Mouse (Mus musculus) neutrophil, adult 5-6 weeks (primary cell): ENCODE data around the gene Hectd3. TPM values are rescaled to one million over a fixed set of nuclear protein-coding genes. Genes with fewer than 3 reads are reported as not detected.
A peak's percentile ranks its signal among the peaks of the same experiment; 100 is the strongest.

Experiments used
- ATAC-seq: fragments of 151-379, 151-347 bp; 2 replicates; pipeline ENCODE4 v1.8.0; 2017; ENCODE audit warnings: mild to moderate bottlenecking, moderate TSS enrichment; ENCODE audit not compliant: insufficient number of reproducible peaks, poor library complexity, low FRiP score, severe bottlenecking; ENCODE audit errors: extremely low read depth
- total RNA-seq: library from RNA; stranded (forward); fragments of 200-1000 nt; gene quantifications from 2 replicates; pipeline ENCODE4 v1.2.3, GENCODE M21; 2017

Hectd3 gene
- total RNA-seq, 1 experiment from 2014 or later = 41.3 TPM

DNA sequence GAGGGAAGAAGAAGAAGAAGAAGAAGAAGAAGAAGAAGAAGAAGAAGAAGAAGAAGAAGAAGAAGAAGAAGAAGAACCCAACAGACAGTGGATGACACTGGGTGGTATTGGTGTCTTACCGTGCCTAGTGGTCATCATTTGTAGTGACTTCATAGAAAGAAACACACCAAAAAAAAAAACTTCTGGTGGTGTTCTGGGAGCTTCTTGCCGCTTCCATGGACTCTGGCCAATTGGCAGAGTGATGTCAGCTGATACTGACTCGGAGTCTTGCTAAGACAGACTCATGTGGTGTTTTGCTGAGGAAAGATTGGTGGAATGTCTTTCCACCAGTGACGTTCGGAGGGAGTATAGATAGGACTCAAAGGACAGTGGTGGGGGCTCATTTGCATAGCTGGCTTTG is 15.1 kb downstream of the Hectd3 start:
- ATAC-seq = no peak

DNA sequence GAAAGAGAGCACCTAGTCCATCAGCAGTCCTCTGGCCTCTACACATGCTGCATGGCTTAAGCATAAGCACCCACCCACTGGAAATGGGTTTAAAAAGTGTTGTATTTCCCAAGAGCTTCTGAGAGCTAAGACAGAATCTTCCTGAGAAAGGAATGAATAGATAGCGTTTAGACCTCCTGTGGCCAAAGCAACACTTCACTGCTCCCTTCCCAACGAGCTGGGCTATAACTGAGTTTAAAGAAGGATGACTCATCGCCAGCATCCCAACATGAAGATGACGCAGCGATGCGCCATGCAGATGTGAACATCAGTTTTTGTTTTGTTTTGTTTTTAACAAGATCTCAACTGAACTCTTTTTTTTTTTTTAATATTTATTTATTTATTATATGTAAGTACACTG is 18.5 kb downstream of the Hectd3 start:
- ATAC-seq = no peak

DNA sequence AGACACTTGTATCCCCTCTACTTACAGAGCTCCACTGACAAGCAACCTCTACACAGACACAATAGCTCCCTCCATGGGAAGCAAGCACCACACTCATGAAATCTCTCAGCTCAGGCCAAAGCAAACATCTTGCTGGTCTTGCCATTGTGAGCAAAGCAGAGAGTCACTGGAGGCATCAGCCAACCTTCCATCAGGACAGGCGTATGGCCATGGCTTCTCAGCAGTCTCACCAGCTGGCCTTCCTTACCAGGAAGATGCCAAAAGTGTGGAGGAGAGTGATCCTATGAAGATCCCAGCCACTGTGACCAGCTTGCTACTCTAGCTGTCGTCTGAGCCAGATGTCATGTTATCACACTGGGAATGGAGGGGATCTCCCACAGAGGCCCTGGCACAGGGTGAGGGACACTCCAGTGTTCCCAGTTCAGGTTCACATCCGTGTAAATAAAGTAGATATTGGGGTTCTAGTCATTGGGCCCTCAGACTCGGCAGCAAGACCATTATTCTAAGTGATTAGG is 19.8 kb downstream of the Hectd3 start:
- no peak for ATAC-seq

DNA sequence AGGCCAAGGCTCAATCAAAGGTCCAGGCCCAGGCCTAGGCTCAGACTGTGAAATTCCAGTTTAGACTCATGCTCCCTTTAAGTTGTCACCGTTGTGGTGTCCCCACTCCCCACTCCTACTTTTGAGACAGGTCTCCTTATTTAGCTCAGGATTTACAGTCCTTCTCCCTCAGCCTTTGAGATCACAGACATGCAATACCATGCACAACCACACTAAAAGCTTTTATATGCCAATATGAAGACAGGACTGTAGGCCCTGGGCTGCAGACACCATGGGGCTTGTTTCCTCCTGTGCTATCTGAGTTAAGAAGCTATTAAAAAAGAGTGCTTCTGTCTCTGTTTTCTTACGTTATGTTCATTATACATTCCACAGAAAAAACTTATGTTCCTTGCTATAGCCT is 22.6 kb downstream of the Hectd3 start:
- no peak for ATAC-seq

DNA sequence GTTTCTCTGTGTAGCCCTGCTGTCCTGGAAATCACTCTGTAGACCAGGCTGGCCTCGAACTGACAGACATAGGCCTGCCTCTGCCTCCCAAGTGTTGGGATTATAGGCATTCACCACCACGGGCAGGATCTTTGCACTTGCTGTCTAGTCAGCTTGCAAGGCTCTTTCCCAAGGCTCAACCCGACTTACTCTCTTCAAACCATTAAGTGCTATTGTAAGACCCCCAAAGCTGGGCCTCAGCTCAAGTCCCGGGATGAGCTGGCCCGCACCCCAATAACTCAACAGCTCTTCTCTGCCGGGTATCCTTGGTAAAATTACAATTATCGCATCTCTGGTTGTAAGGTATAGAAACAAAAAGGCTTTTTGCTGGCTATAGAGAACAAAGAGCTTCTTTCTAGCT is 23.2 kb downstream of the Hectd3 start:
- no peak for ATAC-seq

DNA sequence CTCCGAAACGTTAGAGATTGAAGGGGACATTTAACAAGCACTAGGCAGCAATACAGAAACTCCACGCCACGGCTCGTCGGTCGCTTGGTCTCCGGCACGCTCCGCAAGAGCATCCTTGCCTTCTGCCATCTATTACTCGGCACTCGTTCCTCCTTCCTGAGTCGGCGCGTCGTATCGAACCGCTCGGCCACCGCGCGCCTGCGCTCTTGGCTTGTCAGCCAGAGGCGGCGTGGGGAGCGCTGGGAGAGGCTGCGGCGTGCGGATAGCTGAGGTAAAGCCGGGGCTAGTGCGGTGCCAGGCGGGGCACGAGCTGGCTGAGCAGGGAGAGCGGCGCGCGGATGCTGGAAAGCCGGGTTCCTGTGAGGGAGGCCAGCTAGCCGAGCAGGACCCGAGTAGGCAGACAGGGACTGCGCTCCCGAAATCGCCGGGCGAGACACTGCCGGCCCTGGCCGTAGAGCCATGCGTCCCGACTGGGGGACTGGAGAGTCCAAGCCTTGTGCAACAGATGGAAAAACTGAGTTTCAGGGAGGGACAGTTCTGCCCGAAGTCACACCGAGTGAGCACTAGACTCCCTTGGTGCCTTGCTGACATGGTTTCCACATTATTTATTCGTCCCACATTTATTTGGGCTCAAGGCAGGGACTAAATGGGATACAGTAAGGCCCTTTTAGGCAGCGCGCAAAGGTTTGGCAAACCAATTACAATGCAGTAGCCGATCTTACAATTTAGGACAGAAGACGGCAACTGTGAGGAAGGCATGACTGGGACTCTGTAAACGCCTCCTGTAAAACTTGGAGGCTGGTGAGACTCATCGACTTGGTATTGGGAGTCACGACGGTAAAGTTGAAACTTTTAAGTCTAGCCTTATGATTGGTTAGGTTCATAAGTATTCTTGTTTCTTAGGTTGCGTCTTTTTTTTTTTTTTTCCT is 24.4 kb downstream of the Hectd3 start, which contains the start of gene Eif2b3:
Gene Eif2b3, plus strand, starts transcription at position 197 of the 929 bp plus-strand sequence.
- peak; percentile 94 for ATAC-seq

DNA sequence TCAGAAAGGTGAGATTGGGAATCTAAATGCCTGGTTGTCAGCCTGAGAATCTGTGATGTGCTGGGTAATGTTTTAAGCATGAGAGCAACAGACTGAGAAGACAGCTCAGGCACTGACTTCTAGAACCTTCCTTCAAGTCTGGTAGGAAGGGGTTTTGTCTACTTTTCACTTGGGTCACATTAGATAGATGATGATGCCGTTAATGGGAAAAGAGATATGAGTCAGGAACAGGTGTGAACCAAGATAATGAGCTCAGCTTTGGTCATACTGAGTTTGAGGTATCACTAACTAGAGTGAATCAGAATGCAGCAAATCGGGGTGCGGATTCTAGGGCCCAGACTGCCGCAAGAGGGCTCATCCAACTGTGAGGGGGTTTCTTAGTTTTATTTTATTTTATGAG is 28.4 kb downstream of the Hectd3 start:
- no peak for ATAC-seq

DNA sequence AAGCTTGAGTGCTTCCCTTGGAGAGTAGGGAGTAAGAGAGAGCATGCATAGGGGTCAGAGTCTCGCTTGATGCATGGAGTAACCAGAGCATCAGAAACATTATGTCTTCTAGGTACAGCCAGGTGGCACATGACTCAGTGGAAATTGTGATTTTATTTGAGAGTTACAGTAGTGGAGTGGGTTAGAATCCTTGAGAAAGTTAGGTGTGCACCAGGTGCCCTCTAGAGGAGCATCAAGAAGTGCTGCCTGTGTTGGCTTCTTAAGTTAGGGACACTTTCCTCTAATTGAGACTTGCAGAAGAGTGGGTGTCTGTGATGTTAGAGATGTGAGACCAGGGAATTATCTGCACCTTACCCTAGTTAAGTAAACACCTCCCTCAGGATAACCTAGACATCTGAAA is 36.0 kb downstream of the Hectd3 start:
- no peak for ATAC-seq

DNA sequence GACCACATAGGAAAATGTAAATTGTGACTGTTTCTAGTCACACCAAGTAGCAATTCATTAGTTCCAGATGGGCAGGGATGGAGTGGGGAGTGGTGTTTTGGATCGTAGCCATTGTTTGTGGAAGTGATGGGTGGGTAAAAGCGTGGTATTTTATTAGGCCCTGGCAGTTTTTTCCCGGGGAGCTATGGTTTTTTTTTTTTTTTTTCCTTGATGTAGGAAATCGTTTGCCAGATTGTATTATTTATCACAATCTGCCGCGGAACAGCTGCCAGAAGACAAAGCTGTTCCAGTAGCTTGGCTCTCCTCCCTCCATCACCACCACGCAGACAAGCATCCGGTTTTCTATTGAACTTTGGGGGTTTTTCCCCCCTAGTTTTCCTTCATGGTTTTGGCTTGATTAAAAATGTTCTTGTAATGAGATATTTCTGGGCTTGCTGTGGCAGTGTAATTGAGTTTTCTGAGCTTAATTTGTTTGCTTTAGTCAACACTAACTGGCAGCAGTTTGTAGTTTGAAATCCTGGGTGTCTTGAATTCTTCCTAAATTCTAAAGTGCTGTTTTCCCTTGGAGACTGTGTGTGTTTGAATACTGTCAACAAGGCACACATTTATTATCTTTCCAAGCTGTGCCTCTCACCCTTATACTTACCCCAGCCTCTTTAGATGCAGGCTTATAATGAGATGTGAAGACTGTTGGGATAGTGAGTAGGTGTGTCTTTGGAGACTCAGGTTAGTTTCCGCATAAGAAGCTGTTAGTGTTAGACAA is 45.0 kb downstream of the Hectd3 start:
- no peak for ATAC-seq

DNA sequence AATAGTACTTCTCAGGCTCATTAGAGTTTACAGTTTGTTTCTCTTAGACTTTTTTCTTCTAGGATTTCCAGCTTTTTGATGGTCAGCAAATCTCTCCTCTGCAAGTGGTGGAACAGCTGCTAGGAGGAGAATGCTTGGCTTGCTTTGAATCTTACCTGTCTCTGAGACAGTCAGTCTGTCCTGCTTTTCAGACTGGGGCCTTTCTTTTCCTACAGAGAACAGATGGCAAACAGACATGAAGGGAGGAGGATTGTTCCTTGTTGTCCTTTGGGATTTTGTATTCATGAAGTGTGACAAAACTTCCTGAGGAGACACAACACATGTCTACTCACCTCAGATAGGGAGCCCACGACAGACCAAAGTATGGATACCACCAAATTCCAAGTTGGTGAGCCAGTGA is 45.7 kb downstream of the Hectd3 start:
- no peak for ATAC-seq

DNA sequence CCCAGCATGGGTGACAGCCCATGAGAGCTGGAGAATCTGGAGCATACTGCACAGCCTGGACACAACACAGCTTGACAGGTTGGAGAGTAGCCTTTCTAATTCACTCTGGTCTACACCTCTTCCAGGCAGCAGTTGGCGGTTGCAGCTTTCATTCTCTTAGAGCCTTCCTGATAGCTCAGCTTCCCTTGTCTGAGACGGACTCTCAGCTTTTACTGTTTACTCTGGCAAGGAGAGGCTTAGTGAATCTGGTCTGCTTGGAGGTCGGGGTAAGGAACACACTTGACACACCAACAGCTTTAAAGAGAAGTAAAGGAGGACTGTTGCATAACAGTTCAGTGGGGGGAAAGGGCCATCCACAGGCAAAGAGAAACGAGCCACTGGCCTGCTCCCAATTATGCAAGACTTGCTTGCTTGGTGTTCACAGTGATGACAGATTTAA is 46.2 kb downstream of the Hectd3 start:
- ATAC-seq = peak; percentile 77; the same call in 1 of the 2 replicates

DNA sequence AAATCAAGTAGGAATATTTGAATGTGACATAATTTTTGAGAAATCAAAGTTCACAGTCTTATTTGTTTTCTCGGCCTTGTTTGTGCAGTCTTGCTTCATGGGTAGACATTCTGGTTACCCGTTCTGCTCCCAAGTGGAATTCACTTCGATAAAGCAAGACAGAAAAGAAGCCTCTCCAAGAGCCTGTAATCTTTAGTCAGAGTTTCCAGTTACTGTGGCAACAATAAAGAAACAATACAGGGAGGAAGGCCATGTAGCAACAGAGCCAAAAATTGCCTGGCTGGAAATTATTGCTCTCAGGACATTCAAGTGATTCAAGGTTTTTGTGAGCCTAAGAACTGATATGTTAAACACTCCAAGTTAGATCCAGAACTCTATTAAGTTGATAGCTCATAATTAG is 53.7 kb downstream of the Hectd3 start:
- no peak for ATAC-seq

DNA sequence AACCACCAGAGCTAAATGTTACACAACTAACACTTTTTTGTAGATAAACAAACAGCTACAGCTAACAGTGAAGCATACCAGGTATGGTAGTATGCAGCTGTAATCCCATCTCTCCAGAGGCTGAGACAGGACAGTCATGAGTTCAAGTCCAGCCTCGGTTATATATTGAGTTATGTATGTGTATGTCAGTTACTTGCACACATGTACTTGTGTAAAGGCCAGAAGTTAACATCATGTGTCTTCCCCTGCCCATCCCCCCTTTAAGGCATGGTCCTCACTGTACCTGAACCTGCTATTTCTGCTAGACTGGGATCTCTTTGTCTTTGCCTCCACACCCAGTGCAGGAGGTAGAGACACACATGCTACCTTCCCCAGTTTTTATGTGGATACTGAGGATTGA is 54.4 kb downstream of the Hectd3 start:
- no peak for ATAC-seq

DNA sequence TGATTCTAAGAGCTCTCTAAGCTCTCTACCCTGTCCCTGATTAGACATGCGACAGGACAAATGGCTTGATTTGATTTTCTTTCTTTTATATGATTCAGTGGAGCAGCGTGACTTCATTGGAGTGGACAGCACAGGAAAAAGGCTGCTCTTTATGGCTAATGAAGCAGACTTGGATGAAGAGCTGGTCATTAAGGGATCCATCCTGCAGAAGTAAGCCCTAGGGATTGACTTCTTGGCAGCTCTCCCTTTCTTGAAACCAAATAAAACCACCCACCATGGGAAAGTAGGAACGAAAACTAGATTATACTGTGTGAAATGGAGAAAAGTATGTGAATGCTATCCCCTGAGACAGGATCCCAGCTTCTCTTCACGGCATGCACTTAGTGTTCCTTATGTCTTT is 57.5 kb downstream of the Hectd3 start:
- no peak for ATAC-seq

DNA sequence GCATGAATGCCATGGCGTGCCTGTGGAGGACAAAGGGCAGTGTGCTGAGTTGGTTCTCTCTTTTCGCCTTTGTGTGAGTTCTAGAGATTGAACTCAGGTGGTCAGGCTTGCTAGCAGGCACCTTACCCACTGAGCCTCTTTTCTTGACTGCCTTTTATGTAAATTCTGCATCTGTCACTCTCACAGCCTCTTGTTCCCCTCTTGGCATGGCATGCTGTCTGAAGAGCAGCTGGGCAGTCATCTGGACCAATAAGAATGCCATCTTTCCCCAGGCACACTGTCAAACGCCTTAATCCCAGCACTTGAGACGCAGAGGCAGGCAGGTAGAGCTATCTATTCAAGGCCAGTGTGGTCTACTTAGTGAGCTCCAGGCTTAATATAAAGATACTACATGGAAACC is 58.8 kb downstream of the Hectd3 start:
- ATAC-seq = no peak

Other genes starting within 250 kb of the Hectd3 start
- gene Toe1, start 187.7 kb upstream of the Hectd3 start, total RNA-seq = 43.6 and 47.6 TPM in 2 replicates
- 8.4 and 9.1 TPM in 2 replicates for gene Mutyh, start 187.6 kb upstream of the Hectd3 start, total RNA-seq
- gene Hpdl, start 173.6 kb upstream of the Hectd3 start, total RNA-seq = not detected in 2 replicates
- gene Zswim5, start 117.9 kb upstream of the Hectd3 start, total RNA-seq = 0.12 TPM in 1 of 2 replicates, not detected in the other
- gene Urod, start 904 bp upstream of the Hectd3 start, total RNA-seq = 50.2 and 63.2 TPM in 2 replicates
- 12.8 and 24.6 TPM in 2 replicates for gene Eif2b3, start 24.1 kb downstream of the Hectd3 start, total RNA-seq
- 0.35 TPM in 1 of 2 replicates, not detected in the other for gene Ptch2, start 100.8 kb downstream of the Hectd3 start, total RNA-seq
- 58.1 and 59.0 TPM in 2 replicates for gene Btbd19, start 130.4 kb downstream of the Hectd3 start, total RNA-seq
- 0.61 TPM in 1 of 2 replicates, not detected in the other for gene Tctex1d4, start 131.5 kb downstream of the Hectd3 start, total RNA-seq
- gene Plk3, start 138.6 kb downstream of the Hectd3 start, total RNA-seq = 24.2 and 25.4 TPM in 2 replicates
- gene Rps8, start 160.9 kb downstream of the Hectd3 start, total RNA-seq = 1,061 and 1,103 TPM in 2 replicates
- 0.35 TPM in 1 of 2 replicates, not detected in the other for gene Kif2c, start 187.3 kb downstream of the Hectd3 start, total RNA-seq